In the genomic region with DNA sequence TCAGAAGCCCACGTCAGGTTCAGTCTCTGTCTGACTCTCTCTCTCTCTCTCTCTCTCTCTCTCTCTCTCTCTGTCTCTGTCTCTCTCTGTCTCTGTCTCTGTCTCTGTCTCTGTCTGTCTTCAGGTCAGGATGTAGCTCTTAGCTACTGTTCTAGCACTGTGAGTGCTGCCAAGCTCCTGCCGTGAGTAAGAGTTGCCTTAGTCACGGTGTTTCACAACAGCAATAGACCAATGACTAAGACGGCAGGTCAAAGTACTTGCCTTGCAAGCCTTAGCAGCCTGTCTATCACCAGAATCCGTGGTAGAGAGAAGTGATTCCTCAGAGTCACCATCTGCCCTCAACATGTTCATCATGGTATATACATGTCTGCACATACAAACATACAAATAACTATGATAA, we compare ENCODE assay signal across 17 mouse cellular contexts.
DNase-seq lines count a peak whose midpoint lies in the region; ATAC-seq lines count a peak whose summit lies in the region.
"Had no signal": no experiment of that assay in that cellular context is flagged by ENCODE, and none has a peak within 500 bp of the region (broad histone marks: within the 10 kb centered on the region; RNA-seq: fewer than 3 reads in every experiment).

No protein-coding gene starts in this region.

- ATAC-seq in megakaryocyte, adult 5-6 weeks (ENCODE audit: poor library complexity, severe bottlenecking), result peak; percentile 83
- ATAC-seq: hindbrain, postnatal 0 days had no signal

- intact Hi-C loops in heart, postnatal 10 days (cut with DNase I), result no loop called here

- DNase-seq in adrenal gland, adult 2 months, result peak; percentile 79
- no peak for DNase-seq in adrenal gland, postnatal 4 days (ENCODE audit: low spot score in 2 of 2)
- peak; percentile 57 for DNase-seq in 3134 (ENCODE audit: extremely low read depth, insufficient read length, low spot score)
- DNase-seq in adrenal gland, postnatal 10 days, result peak; percentile 36
- DNase-seq in right cerebral cortex, postnatal 4 days, result no peak
- DNase-seq in layer of hippocampus, adult 8-10 months (ENCODE audit: low spot score in 2 of 2), result no peak
- no peak for DNase-seq in heart, postnatal 10 days
- DNase-seq: B cell, adult 2 months; cerebellum, adult 8-10 months; gastrocnemius, postnatal 36 days; kidney, adult 8-10 months; kidney, postnatal 4 days; lung, adult 2 months; right cerebral cortex, postnatal 14 days; thymus, postnatal 4 days had no signal

Comparison
In these comparisons a context has a peak if more than half of its experiments do, and no peak if none do; other contexts are left out.
1. DNase-seq: peak in adrenal gland, adult 2 months (single experiment), 3134 (single experiment) and adrenal gland, postnatal 10 days (single experiment); none in adrenal gland, postnatal 4 days (0 of 2), right cerebral cortex, postnatal 4 days (single experiment), layer of hippocampus, adult 8-10 months (0 of 2) and heart, postnatal 10 days (0 of 2).